Mouse (Mus musculus): ENCODE data around the gene Pkn2.

Gene Pkn2

DNA sequence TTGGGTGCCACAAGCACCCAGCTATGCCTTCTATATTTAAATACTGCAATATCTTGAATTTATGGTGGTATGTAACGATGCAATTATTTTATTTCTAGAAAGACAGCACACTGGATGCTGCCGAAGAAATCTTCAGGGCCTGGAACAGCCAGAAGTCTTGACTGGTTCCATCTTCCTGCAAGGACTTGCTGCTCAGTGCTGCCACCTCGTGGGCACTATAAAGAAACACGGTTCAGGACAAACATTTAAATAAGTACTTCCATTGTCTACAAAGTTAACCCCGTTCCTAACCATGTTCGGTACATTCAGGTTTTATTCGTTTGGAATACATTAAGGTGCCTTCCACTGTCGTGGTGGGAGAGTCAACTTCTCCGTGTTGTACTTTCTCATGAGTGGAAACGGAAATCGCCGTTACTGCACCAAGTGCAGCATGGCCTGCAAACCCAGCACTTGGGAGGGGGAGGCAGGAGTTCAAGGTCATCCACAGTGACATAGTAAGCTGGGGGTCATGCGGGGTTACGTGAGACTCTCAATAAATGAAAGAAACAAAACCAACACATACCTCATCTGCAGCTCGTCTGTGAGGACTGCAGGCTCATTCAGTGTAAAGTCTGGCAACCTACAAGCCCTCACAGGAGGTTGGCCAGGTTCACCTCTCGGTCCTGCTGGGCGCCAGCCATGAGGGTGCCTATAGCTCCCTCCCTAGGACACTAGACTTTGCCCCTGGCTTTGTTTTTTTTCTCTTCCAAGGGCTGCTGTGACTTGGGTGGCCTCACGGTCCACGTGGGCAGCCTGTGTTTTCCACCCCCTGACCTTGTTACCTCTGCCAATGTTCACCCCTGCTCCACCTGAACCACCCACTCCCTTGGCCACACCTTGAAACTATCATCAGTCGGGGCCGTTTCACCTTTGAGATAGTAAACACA is 137.6 kb downstream of the Pkn2 start:
- DNase-seq (ENCODE audit: low spot score) = peak; percentile 42
